8 mouse cellular contexts compared by ENCODE assay signal in genomic region chr9:92270927-92271326, GRCm38 (mm10). TPM values are rescaled to one million over a fixed set of nuclear protein-coding genes. Genes with fewer than 3 reads are reported as not detected.
DNase-seq lines count a peak whose midpoint lies in the region; ATAC-seq lines count a peak whose summit lies in the region.
"Had no signal": no experiment of that assay in that cellular context is flagged by ENCODE, and none has a peak within 500 bp of the region (broad histone marks: within the 10 kb centered on the region; RNA-seq: fewer than 3 reads in every experiment).

No protein-coding gene starts in this region.

- H3K4me2 ChIP-seq in heart, embryonic 12.5 days, result no peak overlapping the region
- H3K4me2 ChIP-seq in intestine, embryonic 16.5 days (ENCODE audit: low read depth, low read length), result no peak overlapping the region

- H3K9me3 ChIP-seq in heart, embryonic 12.5 days (replicated peaks), result no peaks in the 10 kb centered on the region
- H3K9me3 ChIP-seq in intestine, embryonic 16.5 days (ENCODE audit: control insufficient read depth, low read length), result no peaks in the 10 kb centered on the region

- 47% methylated on average over 4 of the region's 4 CpGs for WGBS in heart, embryonic 12.5 days
- 48% methylated on average over 4 of the region's 4 CpGs for WGBS in intestine, embryonic 16.5 days

- no peak overlapping the region for H3K9ac ChIP-seq in heart, embryonic 12.5 days
- H3K9ac ChIP-seq in intestine, embryonic 16.5 days (ENCODE audit: low read depth, low read length), result no peak overlapping the region

- peaks cover 25% of the 10 kb centered on the region for H3K4me1 ChIP-seq in heart, embryonic 12.5 days (replicated peaks)
- peaks cover 26% of the 10 kb centered on the region for H3K4me1 ChIP-seq in intestine, embryonic 16.5 days (ENCODE audit: control insufficient read depth, insufficient read depth, low read length)

- peak overlapping the region; percentile 49 for H3K27ac ChIP-seq in heart, embryonic 12.5 days (ENCODE audit: poor library complexity, severe bottlenecking)
- H3K27ac ChIP-seq in intestine, embryonic 16.5 days (ENCODE audit: low read length), result no peak overlapping the region
- H3K27ac ChIP-seq: left cerebral cortex, adult 2 months had no signal

- no peaks in the 10 kb centered on the region for H3K27me3 ChIP-seq in heart, embryonic 12.5 days (replicated peaks)
- no peaks in the 10 kb centered on the region for H3K27me3 ChIP-seq in intestine, embryonic 16.5 days (replicated peaks; ENCODE audit: control insufficient read depth, insufficient read depth, low read length)

- ATAC-seq in heart, embryonic 12.5 days (ENCODE audit: insufficient number of reproducible peaks, low FRiP score), result peak; percentile 47; the same call in 1 of the 2 replicates
- no peak for ATAC-seq in intestine, embryonic 16.5 days

- peak; percentile 27 for DNase-seq in urinary bladder, adult 2 months (ENCODE audit: low spot score)
- no peak for DNase-seq in urinary bladder, adult 18-20 months (ENCODE audit: low spot score in 2 of 2)
- DNase-seq in cerebellum, adult 11-12 months, result peak; percentile 10
- DNase-seq in lung, adult 18-20 months, result peak; percentile 82 to 86
- DNase-seq in T-cell, adult 2 months (ENCODE audit: low spot score), result no peak

- no peak overlapping the region for H3K4me3 ChIP-seq in heart, embryonic 12.5 days
- H3K4me3 ChIP-seq in intestine, embryonic 16.5 days (ENCODE audit: low read length), result no peak overlapping the region
- H3K4me3 ChIP-seq: left cerebral cortex, adult 2 months had no signal

- peaks cover 59% of the 10 kb centered on the region for H3K36me3 ChIP-seq in heart, embryonic 12.5 days
- H3K36me3 ChIP-seq in intestine, embryonic 16.5 days (ENCODE audit: control insufficient read depth, insufficient read depth, low read length), result peaks cover 4% of the 10 kb centered on the region; the same call in 1 of the 2 replicates

RNA-seq across cellular contexts. Expression of gene Plscr2, which starts 4.5 kb away (rescaled TPM):
- 3.9 and 5.3 TPM in 2 replicates for polyA plus RNA-seq in urinary bladder, adult 2 months (2012; rRNA removed)
- 6.6 and 7.4 TPM in 2 replicates for polyA plus RNA-seq in heart, embryonic 12.5 days (2016; fragmentation: Nextera tagmentation; extraction: Ambion mirVana)
- polyA plus RNA-seq in intestine, embryonic 16.5 days (2015; fragmentation: Nextera tagmentation; extraction: Ambion mirVana), result 0.81 and 0.99 TPM in 2 replicates

RNA-seq across cellular contexts. Expression of gene Plscr1, which starts 21.4 kb away (rescaled TPM):
- 7.6 and 9.5 TPM in 2 replicates for polyA plus RNA-seq in urinary bladder, adult 2 months (2012; rRNA removed)
- polyA plus RNA-seq in heart, embryonic 12.5 days (2016; fragmentation: Nextera tagmentation; extraction: Ambion mirVana), result 41.0 and 41.9 TPM in 2 replicates
- polyA plus RNA-seq in intestine, embryonic 16.5 days (2015; fragmentation: Nextera tagmentation; extraction: Ambion mirVana), result 129 and 139 TPM in 2 replicates

RNA-seq across cellular contexts. Expression of gene 1700057G04Rik, which starts 38.2 kb away (rescaled TPM):
- not detected in 2 replicates for polyA plus RNA-seq in urinary bladder, adult 2 months (2012; rRNA removed)
- not detected in 2 replicates for polyA plus RNA-seq in heart, embryonic 12.5 days (2016; fragmentation: Nextera tagmentation; extraction: Ambion mirVana)
- polyA plus RNA-seq in intestine, embryonic 16.5 days (2015; fragmentation: Nextera tagmentation; extraction: Ambion mirVana), result not detected in 2 replicates

Comparison
In these comparisons a context has a peak if more than half of its experiments do, and no peak if none do; other contexts are left out.
1. DNase-seq: peak in urinary bladder, adult 2 months (single experiment), cerebellum, adult 11-12 months (single experiment) and lung, adult 18-20 months (2 of 2); none in urinary bladder, adult 18-20 months (0 of 2) and T-cell, adult 2 months (single experiment).